Mouse (Mus musculus): ENCODE measurements at regions not wholly inside any gene's neighbourhood (a gene's known extent, or its start where the extent isn't known, plus 50 kb on each side); places are given as distances from the start of the nearest gene placed in this dataset.

- WGBS = 64% methylated on average over 2 of the region's 2 CpGs
- no peaks in the 10 kb centered on the region for H3K36me3 ChIP-seq
- H3K4me1 ChIP-seq = no peaks in the 10 kb centered on the region
- peak; percentile 64 for ATAC-seq (replicated peaks)
- H3K4me2 ChIP-seq (replicated peaks) = no peak overlapping the region
- no peak overlapping the region for H3K4me3 ChIP-seq
- no peak overlapping the region for H3K27ac ChIP-seq (replicated peaks)
- no peaks in the 10 kb centered on the region for H3K27me3 ChIP-seq
- H3K9me3 ChIP-seq = no peaks in the 10 kb centered on the region
- H3K9ac ChIP-seq (replicated peaks) = no peak overlapping the region
These were observed 97.2 kb upstream of the Rims1 start for GRCm38 (mm10) chr1:22902992-22903391.

DNA sequence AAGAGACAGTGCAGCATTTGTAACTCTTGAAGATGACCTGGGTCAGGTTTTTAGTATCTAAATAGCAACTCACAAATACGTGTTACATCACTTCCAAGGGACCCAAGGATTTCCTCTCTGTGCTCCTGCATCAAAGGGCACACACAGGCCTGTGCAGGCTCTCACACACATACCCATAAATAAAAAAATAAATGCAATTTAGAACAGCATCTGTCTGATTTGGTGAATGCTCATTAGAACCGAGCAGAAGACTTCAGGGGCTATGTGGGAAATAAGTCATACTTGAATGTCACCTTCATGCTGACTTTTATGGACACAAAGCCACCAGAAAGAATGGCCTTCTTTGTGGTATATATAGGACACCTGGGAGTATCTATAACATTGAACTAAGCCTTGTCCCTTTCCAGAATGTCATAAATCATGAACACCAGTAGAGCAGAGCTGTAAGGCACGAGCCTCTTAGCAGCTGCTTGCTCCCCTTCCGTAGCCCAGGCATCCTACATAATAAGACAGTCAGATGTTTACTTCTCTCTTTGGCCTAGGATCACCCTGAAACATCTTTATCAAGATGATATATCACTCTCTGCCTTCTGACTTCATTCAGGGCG, 95.3 kb upstream of the Rims1 start:
- H3K9me3 ChIP-seq = no peaks in the 10 kb centered on the region
- ATAC-seq (replicated peaks) = no peak
- WGBS = 88% methylated on average over 5 of the region's 5 CpGs
- H3K4me2 ChIP-seq (replicated peaks) = no peak overlapping the region
- no peak overlapping the region for H3K9ac ChIP-seq (replicated peaks)
- H3K27me3 ChIP-seq = no peaks in the 10 kb centered on the region
- no peaks in the 10 kb centered on the region for H3K36me3 ChIP-seq
- H3K4me3 ChIP-seq = no peak overlapping the region
- H3K27ac ChIP-seq (replicated peaks) = no peak overlapping the region
- no peaks in the 10 kb centered on the region for H3K4me1 ChIP-seq

- no peak overlapping the region for H3K4me3 ChIP-seq
- no peak overlapping the region for H3K4me2 ChIP-seq (replicated peaks)
- WGBS = 87% methylated on average over 3 of the region's 3 CpGs
These were observed 89.3 kb upstream of the Rims1 start for GRCm38 (mm10) chr1:22895099-22895498.

GRCm38 (mm10) chr1:22862985-22863384, 57.2 kb upstream of the Rims1 start:
- Histone ChIP-seq H3K4me2 (replicated peaks) (no peak overlapping the region), H3K9me3 (no peaks in the 10 kb centered on the region), H3K27me3 (no peaks in the 10 kb centered on the region), H3K36me3 (no peaks in the 10 kb centered on the region), H3K4me1 (no peaks in the 10 kb centered on the region), H3K4me3 (no peak overlapping the region), H3K9ac (replicated peaks) (no peak overlapping the region), H3K27ac (replicated peaks) (no peak overlapping the region)
- WGBS = 73% methylated on average over 3 of the region's 3 CpGs
- ATAC-seq (replicated peaks) = no peak

More at GRCm38 (mm10) chr1:22895099-22895498, 89.3 kb upstream of the Rims1 start:
- no peak for ATAC-seq (replicated peaks)
- H3K9ac ChIP-seq (replicated peaks) = no peak overlapping the region
- no peak overlapping the region for H3K27ac ChIP-seq (replicated peaks)
- no peaks in the 10 kb centered on the region for H3K9me3 ChIP-seq
- no peaks in the 10 kb centered on the region for H3K4me1 ChIP-seq
- no peaks in the 10 kb centered on the region for H3K36me3 ChIP-seq
- H3K27me3 ChIP-seq = no peaks in the 10 kb centered on the region
